Mouse (Mus musculus) B cell, adult 2 months (primary cell): Measurements from ENCODE around the gene Ywhah.

Source experiments
- DNase-seq, 2 experiments: peaks; one replicate each; pipeline ENCODE4 v3.0.0; 2022

Ywhah gene

DNA sequence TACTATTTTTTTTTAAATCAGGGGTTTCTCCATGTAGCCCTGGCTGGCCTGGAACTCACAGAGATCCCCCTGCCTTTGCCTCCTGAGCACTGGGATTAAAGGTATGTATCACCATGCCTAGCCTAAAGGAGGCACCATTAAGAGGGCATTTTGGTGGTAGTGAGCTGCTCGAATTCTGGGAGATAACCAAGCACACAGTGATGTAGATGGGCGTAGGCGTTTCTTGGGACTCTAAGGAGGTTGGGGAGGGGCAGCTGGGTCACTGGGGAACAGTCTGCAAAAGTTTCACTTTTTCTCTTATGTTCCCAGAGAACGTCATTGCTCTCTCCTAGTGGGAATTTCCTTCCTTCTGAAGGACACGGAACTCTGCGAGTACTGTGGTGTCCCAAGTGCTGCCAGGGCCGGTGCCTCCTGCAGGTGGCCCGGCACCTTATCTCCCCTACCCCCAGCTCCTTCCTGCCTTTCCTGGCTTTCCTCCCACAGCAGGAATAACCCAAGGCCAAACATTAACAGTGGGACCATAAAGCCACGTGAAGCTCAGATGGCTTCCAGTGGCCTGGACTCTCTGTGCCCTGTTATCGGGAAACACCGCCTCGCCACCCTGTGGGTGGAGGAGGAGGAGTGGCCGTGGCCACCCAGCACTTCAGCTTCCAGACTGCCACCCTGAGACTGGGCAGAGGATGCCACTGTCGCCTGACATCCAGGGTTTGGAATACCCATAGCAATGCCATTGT is 34.4 kb downstream of the Ywhah start:
- DNase-seq, result no peak

DNA sequence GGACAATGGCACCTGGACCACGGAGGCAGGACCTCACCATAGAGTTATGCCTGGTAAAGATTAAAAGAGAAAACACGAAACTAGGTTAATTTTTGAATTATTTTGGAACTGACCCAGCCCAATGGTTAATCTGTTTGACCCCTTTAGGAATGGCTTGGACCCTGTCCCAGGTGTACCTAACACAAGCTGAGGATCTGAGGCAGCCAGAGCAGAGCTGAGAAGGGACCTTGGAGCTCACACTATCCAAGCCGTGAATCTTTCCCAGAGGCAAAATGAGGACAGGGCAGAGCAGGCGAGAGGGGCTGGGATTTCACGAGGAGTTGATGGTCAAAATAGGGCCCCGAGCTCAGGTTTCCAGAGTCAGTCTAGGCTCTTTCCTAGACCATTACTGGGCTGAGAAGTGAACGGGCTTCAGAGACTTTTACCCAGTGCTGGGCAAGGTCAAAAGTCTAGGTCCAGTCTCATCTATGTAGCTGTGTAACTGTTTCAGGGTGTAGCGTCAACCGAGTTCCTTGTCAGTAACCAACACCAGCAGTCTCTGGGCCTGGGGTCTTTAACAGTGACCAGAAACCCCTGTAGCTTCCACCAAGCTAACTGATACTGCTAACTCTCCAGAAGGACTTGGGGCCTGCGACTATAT is 37.6 kb downstream of the Ywhah start:
- DNase-seq, result no peak

- DNase-seq, result no peak
These were observed 51.5 kb downstream of the Ywhah start for GRCm38 (mm10) chr5:33070071-33070470.

- no peak for DNase-seq
These were observed 58.0 kb downstream of the Ywhah start for GRCm38 (mm10) chr5:33076490-33077191.
